Mouse (Mus musculus) olfactory bulb, adult 2 months (tissue): ENCODE measurements around the gene Slc16a11. TPM values are rescaled to one million over a fixed set of nuclear protein-coding genes. Genes with fewer than 3 reads are reported as not detected.

Experiments
- H3K27ac ChIP-seq: fragments of 200-500 bp; 2 replicates; pipeline ENCODE4 v1.5.1; 2012; ENCODE audit warnings: low read depth, low read length; ENCODE audit not compliant: insufficient read depth
- H3K4me1 ChIP-seq: fragments of 200-500 bp; 2 replicates; pipeline ENCODE4 v1.6.1; 2012; ENCODE audit warnings: low read length; ENCODE audit not compliant: control insufficient read depth, insufficient read depth
- H3K4me3 ChIP-seq: fragments of 200-500 bp; 2 replicates; pipeline ENCODE4 v1.5.1; 2012; ENCODE audit warnings: mild to moderate bottlenecking, low read depth, low read length, moderate library complexity; ENCODE audit not compliant: insufficient read depth
- CTCF ChIP-seq: fragments of 200-500 bp; IDR thresholded peaks from 2 replicates; pipeline ENCODE4 v1.5.1; 2012; ENCODE audit warnings: low read depth, mild to moderate bottlenecking, low read length, moderate library complexity; ENCODE audit not compliant: insufficient read depth
- POLR2A ChIP-seq: fragments of 200-500 bp; IDR thresholded peaks from 2 replicates; pipeline ENCODE4 v1.6.1; 2012; ENCODE audit warnings: mild to moderate bottlenecking, low read depth, low read length, moderate library complexity; ENCODE audit not compliant: insufficient read depth
- WGBS: fragments of 180-500 bp; shearing (Covaris S2); methylation state at CpG from one replicate; pipeline ENCODE4 v1.1.7; 2018; 5-methylcytosine and 5-hydroxymethylcytosine counted together
- polyA plus RNA-seq: library from polyadenylated mRNA; stranded (reverse); fragments of >200 nt; gene quantifications from 2 replicates; pipeline ENCODE4 v1.2.4, GENCODE M21; 2012; ENCODE audit warnings: low replicate concordance; ENCODE audit not compliant: missing spikeins, insufficient read depth, insufficient read length

Gene Slc16a11
- polyA plus RNA-seq, 1 experiment = not detected

GRCm38 (mm10) chr11:70178311-70178710, 34.2 kb upstream of the Slc16a11 start:
- no peak for TF ChIP-seq POLR2A
- TF ChIP-seq CTCF = no peak
- Histone ChIP-seq H3K4me1 (0 out of 2 replicates have a peak, but pooled peaks cover 2% of the 10 kb centered on the region), H3K27ac (no peak overlapping the region), H3K4me3 (no peak overlapping the region)
- WGBS = 76% methylated on average over 11 of the region's 11 CpGs

- no peak overlapping the region for H3K4me3 ChIP-seq
- no peak overlapping the region for H3K27ac ChIP-seq
- TF ChIP-seq CTCF (no peak), POLR2A (no peak)
- 82% methylated on average over 11 of the region's 11 CpGs for WGBS
- 0 out of 2 replicates have a peak, but pooled peaks cover 2% of the 10 kb centered on the region for H3K4me1 ChIP-seq
Observed at GRCm38 (mm10) chr11:70178756-70179155, 33.8 kb upstream of the Slc16a11 start.

- Histone ChIP-seq H3K27ac (no peak overlapping the region), H3K4me3 (no peak overlapping the region), H3K4me1 (0 out of 2 replicates have a peak, but pooled peaks cover 2% of the 10 kb centered on the region)
- WGBS = 20% methylated on average over 14 of the region's 14 CpGs
- no peak for TF ChIP-seq POLR2A
- TF ChIP-seq CTCF = no peak
Observed at GRCm38 (mm10) chr11:70179401-70179800, 33.2 kb upstream of the Slc16a11 start.

- Histone ChIP-seq H3K4me1 (0 out of 2 replicates have a peak, but pooled peaks cover 2% of the 10 kb centered on the region), H3K27ac (no peak overlapping the region), H3K4me3 (no peak overlapping the region)
- TF ChIP-seq CTCF (no peak), POLR2A (no peak)
- 95% methylated on average over 4 of the region's 4 CpGs for WGBS
Observed at GRCm38 (mm10) chr11:70180496-70180895, 32.1 kb upstream of the Slc16a11 start.

GRCm38 (mm10) chr11:70185120-70185519, 27.4 kb upstream of the Slc16a11 start:
- H3K4me1 ChIP-seq = no peaks in the 10 kb centered on the region
- no peak overlapping the region for H3K27ac ChIP-seq
- no peak for TF ChIP-seq CTCF
- TF ChIP-seq POLR2A = no peak
- H3K4me3 ChIP-seq = no peak overlapping the region
- 77% methylated on average over 7 of the region's 7 CpGs for WGBS

- WGBS = 87% methylated on average over 28 of the region's 28 CpGs
- Histone ChIP-seq H3K4me1 (no peaks in the 10 kb centered on the region), H3K27ac (no peak overlapping the region), H3K4me3 (no peak overlapping the region)
- no peak for TF ChIP-seq POLR2A
- TF ChIP-seq CTCF = no peak
Observed at GRCm38 (mm10) chr11:70189319-70190134, 23.0 kb upstream of the Slc16a11 start.

GRCm38 (mm10) chr11:70191188-70191587, 21.4 kb upstream of the Slc16a11 start:
- Histone ChIP-seq H3K27ac (no peak overlapping the region), H3K4me1 (no peaks in the 10 kb centered on the region), H3K4me3 (no peak overlapping the region)
- 73% methylated on average over 6 of the region's 6 CpGs for WGBS
- TF ChIP-seq POLR2A (no peak), CTCF (no peak)

- no peak overlapping the region for H3K27ac ChIP-seq
- H3K4me1 ChIP-seq = no peaks in the 10 kb centered on the region
- TF ChIP-seq POLR2A = no peak
- no peak for TF ChIP-seq CTCF
- 65% methylated on average over 4 of the region's 4 CpGs for WGBS
- no peak overlapping the region for H3K4me3 ChIP-seq
Observed at GRCm38 (mm10) chr11:70192157-70192556, 20.4 kb upstream of the Slc16a11 start.

GRCm38 (mm10) chr11:70193354-70194285, 18.9 kb upstream of the Slc16a11 start:
- Histone ChIP-seq H3K27ac (no peak overlapping the region), H3K4me1 (no peaks in the 10 kb centered on the region), H3K4me3 (no peak overlapping the region)
- 73% methylated on average over 11 of the region's 11 CpGs for WGBS
- TF ChIP-seq CTCF (no peak), POLR2A (no peak)
